Mouse (Mus musculus) mesoderm, embryonic 11.5 days (tissue): ENCODE data around the gene Shisa8.
"Not testable (repeated sequence)": the region's sequence is repeated elsewhere in the genome, so short reads cannot be mapped to it uniquely, and the experiment has no call there.

Experiments used
- DNase-seq: peaks from one replicate; pipeline ENCODE4 v3.0.0-alpha.2; 2012; ENCODE audit warnings: low read depth, low spot score

The Shisa8 gene

GRCm38 (mm10) chr15:82212752-82213063 is at the start of gene Shisa8:
Gene Shisa8, minus strand, starts transcription at chr15:82212815.
- no peak for DNase-seq

DNA sequence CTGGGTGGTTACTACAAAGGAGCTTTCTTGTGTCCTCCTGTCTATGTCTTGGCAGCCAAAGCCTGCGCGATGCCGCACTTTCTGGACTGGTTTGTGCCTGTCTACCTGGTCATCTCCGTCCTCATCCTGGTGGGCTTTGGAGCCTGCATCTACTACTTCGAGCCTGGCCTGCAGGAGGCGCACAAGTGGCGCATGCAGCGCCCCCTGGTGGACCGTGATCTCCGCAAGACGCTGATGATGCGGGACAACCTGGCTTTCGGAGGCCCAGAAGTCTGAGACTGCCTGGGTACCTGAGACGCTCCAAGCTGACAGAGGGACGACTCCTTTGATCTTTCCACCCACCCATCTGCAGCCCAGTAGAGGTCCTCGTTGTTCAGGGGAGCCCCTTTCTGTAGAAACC is 46.9 kb upstream of the Shisa8 start:
- peak; percentile 87 for DNase-seq

- peak; percentile 77 for DNase-seq
These were observed 43.3 kb upstream of the Shisa8 start for GRCm38 (mm10) chr15:82255944-82256383.

DNA sequence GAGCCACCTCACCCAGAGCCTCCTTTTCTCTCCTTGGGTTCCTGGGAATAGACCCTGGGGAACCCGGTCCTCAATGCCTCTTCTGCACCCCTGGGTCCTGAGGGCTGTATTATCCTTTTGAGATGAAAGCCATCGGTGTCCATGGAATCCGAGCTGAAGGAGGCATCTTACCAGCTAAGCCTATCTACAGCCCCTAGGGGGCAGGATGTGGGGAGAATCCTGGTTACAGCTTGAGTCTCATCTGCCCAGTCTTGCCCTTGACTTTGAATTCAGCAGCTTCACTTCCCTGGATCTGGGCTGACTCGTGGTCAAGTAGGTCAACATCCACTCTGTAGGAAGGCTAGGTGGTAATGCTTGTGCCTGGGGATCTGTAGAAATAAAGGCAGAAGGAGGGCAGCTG is 42.6 kb upstream of the Shisa8 start:
- DNase-seq = no peak

GRCm38 (mm10) chr15:82252097-82252496 is 39.5 kb upstream of the Shisa8 start, which contains the start of gene 1500009C09Rik:
Gene 1500009C09Rik, plus strand, starts transcription at chr15:82252397.
- DNase-seq = no peak

DNA sequence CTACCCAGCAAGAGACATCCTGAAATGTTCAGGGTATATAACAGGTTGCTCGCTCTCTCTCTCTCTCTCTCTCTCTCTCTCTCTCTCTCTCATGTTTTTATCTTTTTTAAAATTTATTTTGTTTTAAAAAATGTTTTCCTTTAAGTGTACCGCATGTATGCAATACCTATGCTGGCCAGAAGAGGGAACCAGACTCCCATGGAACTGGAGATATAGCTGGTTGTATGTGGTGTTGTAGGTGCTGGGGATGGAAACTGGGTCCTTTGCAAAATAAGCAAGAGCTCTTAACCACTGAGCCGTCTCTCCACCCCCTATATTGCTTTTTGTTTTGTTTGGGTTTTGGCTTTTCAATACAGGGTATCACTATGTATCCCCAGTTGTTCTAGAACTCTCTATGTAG is 39.0 kb upstream of the Shisa8 start:
- DNase-seq = no peak

DNA sequence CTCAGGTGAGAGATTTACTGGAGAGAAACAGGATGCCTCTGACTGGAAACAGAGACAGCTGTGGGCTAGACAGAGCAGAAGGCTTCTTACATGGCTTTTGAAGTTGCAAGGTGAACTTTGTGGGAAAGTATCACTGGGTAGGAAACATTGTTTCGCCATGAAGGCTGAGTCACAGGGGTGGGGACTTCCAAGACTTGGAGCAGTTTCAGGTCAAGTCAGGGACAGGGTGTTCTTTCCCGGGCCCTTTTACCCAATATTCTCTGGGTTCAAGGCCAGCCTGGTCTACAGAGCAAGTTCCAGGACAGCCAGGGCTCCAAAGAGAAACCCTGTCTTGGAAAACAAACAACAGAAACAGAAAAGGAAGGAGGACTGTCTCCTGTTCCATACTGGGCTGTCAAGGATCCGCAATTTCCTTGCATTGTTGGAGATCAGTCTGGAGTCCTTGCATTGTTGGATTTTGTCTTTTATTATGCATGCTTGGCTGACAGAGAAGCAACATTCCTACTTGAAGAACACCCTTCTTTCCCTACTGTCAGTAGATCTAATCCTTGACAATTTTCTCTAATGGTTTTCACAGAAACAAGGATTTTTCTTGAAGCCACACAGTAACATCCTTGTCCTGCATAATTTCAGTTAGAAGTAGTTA is 34.6 kb upstream of the Shisa8 start:
- DNase-seq = no peak

- not testable (repeated sequence) for DNase-seq
These were observed 32.2 kb upstream of the Shisa8 start for GRCm38 (mm10) chr15:82244805-82245161.

DNA sequence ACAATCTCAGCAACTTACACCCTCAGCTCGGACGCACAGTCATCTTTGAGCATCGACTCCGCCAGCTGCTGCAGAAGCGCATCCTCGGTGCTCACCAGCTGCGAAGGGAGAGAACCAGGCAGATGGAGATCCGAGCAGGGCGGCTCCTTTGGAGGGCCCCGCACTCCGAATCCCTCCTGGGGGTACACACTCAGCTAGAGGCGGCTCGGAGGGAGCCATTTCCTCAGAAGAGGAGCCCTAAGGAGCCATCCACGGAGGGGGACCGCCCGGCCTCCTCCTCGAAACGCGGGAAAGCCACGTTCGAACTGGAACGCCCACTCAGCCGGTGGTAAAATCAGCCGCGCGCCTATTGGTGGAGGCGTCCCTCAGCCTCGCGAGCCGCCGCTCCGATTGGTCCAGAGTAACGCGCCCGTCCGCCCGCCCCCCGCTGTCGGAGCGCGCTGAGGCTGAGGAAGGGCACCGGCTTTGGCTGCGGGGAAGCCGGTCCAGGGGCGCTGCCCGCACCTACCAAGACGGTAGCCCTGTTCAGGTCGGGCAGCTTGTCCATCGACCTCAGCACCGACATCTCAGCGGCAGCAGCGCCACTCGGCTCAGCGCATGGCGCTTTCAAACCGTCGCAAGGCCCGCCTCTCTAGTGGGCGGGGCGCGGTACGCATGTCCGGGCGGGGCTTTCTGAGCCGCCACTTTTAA is 31.6 kb upstream of the Shisa8 start, which contains the start of gene Cenpm:
Gene Cenpm, minus strand, starts transcription at position 634 of the 690 bp plus-strand sequence.
- DNase-seq = peak; percentile 90

- DNase-seq = no peak
These were observed 31.1 kb upstream of the Shisa8 start for GRCm38 (mm10) chr15:82243742-82244114.

DNA sequence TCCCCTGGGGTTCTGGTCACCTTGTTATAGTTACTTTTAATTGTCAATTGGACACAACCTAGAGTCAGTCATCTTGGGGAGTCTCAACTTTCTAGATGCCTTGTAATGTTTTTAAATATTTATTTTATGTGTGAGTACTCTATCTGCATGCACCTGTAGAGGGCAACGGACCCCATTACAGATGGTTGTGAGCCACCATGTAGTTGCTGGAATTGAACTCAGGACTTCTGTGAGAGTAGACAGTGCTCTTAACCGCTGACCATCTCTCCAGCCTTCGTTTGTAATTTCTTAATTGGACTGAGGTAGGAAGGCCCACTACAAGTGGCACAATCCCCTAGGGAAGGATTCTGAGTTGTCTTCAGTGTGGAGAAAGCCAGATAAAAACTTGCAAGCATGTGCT is 30.7 kb upstream of the Shisa8 start:
- no peak for DNase-seq

DNA sequence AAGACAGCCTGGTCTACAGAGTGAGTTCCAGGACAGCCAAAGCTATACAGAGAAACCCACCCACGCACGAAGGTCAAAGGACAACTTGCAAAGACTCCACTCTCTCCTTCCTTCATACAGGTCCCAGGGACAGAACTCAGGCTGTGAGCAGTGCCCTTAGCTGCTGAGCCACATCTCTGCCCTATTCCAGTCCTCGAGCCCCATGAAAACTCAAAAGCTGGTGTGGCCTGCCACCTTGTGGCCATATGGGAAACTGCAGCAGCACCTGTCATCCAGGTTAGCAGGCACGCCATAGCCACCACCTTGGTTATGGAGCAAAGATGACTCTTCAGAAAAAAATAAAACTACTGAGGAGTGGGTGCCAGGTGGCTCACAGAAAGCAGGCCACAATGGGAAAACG is 23.9 kb upstream of the Shisa8 start:
- peak; percentile 79 for DNase-seq

DNA sequence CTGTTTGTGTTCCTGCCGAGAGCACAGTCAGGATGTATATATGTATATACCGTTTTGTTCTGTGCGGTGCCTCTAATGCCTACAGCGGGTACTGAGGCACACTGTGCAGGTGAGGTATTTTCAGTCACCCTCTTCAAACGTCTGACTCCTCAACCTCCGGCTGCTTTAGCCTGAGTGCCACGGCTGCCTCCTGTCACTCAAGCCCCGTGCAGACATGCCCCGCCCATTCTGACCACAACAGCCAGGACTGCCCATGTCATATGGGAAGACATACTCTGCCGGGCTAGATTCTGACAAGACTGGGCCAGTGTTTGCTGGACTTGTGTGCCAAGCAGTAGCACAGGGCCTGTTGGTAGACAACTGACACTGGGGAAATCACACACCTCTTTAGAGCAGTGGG is 23.0 kb upstream of the Shisa8 start:
- DNase-seq = no peak

- no peak for DNase-seq
These were observed 20.0 kb upstream of the Shisa8 start for GRCm38 (mm10) chr15:82232651-82233050.

- DNase-seq = no peak
These were observed 19.2 kb upstream of the Shisa8 start for GRCm38 (mm10) chr15:82231591-82232378.

GRCm38 (mm10) chr15:82231100-82231499 is 18.5 kb upstream of the Shisa8 start:
- no peak for DNase-seq

DNA sequence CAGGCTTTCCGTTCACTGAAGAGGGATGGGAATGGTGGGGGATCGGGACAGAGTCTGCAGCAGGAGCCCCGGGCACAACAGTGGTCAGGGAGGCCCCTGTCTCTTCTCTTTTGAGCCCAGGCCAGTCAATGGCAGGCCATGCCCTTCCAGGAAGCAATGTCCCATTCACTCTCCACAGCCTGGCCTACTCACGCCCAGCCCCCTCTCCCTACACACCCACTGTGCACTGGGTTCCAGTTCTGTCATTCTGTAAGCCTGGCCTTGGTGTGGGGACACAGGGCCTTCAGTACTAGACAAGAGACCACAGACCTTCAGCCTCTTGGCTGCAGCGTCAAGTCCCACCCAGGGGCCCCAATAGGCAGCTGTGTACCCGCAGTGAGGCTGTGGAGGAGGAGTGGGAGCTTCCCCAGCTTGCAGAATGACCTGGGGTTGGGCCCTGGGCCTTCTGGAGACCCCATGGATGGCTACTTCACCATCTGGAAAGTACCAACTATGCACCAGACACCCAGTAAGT is 17.5 kb upstream of the Shisa8 start:
- DNase-seq = no peak

DNA sequence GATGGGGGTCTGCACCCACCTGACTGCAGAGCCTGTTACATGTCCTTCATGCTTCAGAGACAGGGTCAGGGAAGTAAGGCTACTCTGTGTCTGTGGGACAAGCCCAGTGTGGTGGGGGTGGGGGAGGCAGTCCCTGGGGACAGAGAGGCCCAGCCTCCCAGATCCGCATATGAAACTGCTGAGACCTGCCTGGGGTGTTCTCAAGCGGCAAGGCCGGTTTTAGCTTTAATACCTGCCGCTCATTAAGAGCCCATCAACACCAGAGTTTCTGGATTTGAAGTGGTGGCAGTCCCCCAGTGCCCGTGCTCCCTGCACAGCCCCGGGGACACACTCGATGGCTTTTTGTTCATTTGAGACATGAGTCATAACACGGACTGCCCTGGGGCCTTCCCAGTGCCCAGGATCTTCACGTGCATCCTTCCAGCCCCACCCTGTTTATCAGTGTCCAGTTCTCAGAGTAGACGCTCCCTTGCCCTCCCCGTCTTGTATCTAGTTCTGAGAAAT is 17.0 kb upstream of the Shisa8 start:
- no peak for DNase-seq

- no peak for DNase-seq
These were observed 13.2 kb upstream of the Shisa8 start for GRCm38 (mm10) chr15:82225769-82226168.

DNA sequence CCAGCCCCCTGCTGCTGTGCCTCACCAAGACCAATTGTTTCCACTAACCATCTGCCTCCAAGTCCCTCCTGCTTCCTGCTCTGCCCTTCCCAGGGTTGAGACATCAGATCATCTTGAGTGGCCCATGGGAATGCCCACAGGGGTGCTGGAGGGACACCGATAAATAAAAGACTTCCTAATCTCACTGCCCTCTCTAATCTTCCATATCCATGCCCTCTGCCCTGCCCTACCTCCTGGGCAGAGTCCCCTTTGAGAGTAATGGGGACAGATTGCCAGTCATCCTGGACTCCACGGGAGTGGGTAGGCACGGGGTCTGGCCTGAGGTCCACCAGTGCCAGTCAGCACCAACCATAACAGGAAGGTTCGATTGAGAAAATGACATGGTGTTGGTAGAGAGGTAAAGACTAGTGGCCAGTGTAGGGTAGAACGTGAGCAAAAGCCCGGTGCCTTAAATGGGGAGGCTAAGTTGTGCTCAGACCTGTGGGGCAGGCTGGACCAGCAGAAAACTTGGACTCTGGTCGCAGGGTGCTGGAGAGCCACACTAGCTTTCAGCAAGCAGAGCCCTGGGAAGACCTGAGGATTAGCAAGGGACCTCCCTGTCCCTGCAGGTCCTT is 12.1 kb upstream of the Shisa8 start:
- DNase-seq = no peak

- DNase-seq = no peak
These were observed 11.3 kb upstream of the Shisa8 start, which contains the start of gene Tnfrsf13c for GRCm38 (mm10) chr15:82223657-82224601. Gene Tnfrsf13c, minus strand, starts transcription at chr15:82224369.
